Mouse (Mus musculus) neural tube, embryonic 11.5 days (tissue): ENCODE measurements around the gene Mfsd4b5. TPM values are rescaled to one million over a fixed set of nuclear protein-coding genes. Genes with fewer than 3 reads are reported as not detected.
A peak's percentile ranks its signal among the peaks of the same experiment; 100 is the strongest.
"Not testable (repeated sequence)": the region's sequence is repeated elsewhere in the genome, so short reads cannot be mapped to it uniquely, and the experiment has no call there.

ENCODE experiments used
- ATAC-seq: fragments of 200-750 bp; cut with Nextera tagmentation; 2 replicates; pipeline ENCODE4 v1.8.0; 2017; ENCODE audit warnings: moderate number of reproducible peaks, mild to moderate bottlenecking, moderate TSS enrichment, moderate library complexity; ENCODE audit not compliant: insufficient read depth, low FRiP score, low TSS enrichment
- DNase-seq: peaks from one replicate; pipeline ENCODE4 v3.0.0-alpha.2; 2015; ENCODE audit warnings: low spot score
- H3K27ac ChIP-seq: fragments of 300-500 bp; sonication (generic); 2 replicates; pipeline ENCODE4 v1.5.1; 2014; ENCODE audit warnings: low read depth, mild to moderate bottlenecking, low read length
- H3K27me3 ChIP-seq: fragments of 300-500 bp; sonication (generic); 2 replicates; pipeline ENCODE4 v1.6.1; 2014; ENCODE audit warnings: mild to moderate bottlenecking, low read length, mixed read lengths; ENCODE audit not compliant: control insufficient read depth, insufficient read depth
- H3K36me3 ChIP-seq: fragments of 300-500 bp; sonication (generic); 2 replicates; pipeline ENCODE4 v1.6.1; 2014; ENCODE audit warnings: mild to moderate bottlenecking, low read length, moderate library complexity, mixed read lengths; ENCODE audit not compliant: control insufficient read depth, insufficient read depth
- H3K4me1 ChIP-seq: fragments of 300-500 bp; sonication (generic); 2 replicates; pipeline ENCODE4 v1.6.1; 2014; ENCODE audit warnings: low read length, mixed read lengths; ENCODE audit not compliant: control insufficient read depth, insufficient read depth
- H3K4me2 ChIP-seq: fragments of 300-500 bp; sonication (generic); 2 replicates; pipeline ENCODE4 v1.6.1; 2014; ENCODE audit warnings: low read depth, mild to moderate bottlenecking, moderate library complexity
- H3K4me3 ChIP-seq: fragments of 300-500 bp; sonication (generic); 2 replicates; pipeline ENCODE4 v1.5.1; 2014; ENCODE audit warnings: low read depth, low read length
- H3K9ac ChIP-seq: fragments of 300-500 bp; sonication (generic); 2 replicates; pipeline ENCODE4 v1.6.1; 2014; ENCODE audit warnings: mild to moderate bottlenecking, low read length
- H3K9me3 ChIP-seq: fragments of 300-500 bp; sonication (generic); 2 replicates; pipeline ENCODE4 v1.6.1; 2016; ENCODE audit warnings: low read length; ENCODE audit not compliant: control insufficient read depth
- WGBS: fragments of 180-500 bp; shearing (Covaris S2); extraction: QIAGEN DNeasy Blood & Tissue Kit; methylation state at CpG from one replicate; pipeline ENCODE4 v1.1.7; 2014; 5-methylcytosine and 5-hydroxymethylcytosine counted together
- polyA plus RNA-seq: library from polyadenylated mRNA; unstranded; fragments of >200 nt; fragmentation: Nextera tagmentation; extraction: Ambion mirVana; gene quantifications from 2 replicates; pipeline ENCODE4 v1.2.1, GENCODE M21; 2014

The Mfsd4b5 gene
- polyA plus RNA-seq, 1 experiment from 2014 or later: 0.08 TPM

DNA sequence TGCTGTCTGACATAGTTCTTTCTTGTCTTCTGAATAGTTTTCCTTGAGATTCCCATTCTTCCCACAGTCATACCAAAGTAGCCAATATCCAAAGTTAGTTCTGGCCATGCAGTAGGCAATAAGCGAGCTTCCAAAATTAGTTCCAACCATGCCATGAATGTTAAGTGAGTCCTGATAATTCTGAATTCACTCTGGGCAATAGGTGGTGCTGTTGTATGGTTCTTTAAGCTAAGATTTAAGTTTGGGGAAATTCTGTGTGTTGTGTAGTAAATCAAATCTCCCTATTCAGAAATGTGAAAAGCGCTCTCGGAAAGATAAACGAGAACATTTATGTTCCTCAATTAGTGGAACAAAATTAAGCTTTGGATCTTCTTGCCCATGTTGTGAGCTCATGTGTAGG is 28.2 kb downstream of the Mfsd4b5 start:
- ATAC-seq: no peak
- DNase-seq: no peak
- Histone ChIP-seq H3K4me2 (no peak overlapping the region), H3K36me3 (no peaks in the 10 kb centered on the region), H3K4me3 (no peak overlapping the region), H3K9ac (no peak overlapping the region), H3K4me1 (no peaks in the 10 kb centered on the region), H3K27me3 (no peaks in the 10 kb centered on the region), H3K27ac (no peak overlapping the region), H3K9me3 (no peaks in the 10 kb centered on the region)
- WGBS: 79% methylated on average over 4 of the region's 4 CpGs

GRCm38 (mm10) chr10:39956340-39956878 is 30.0 kb downstream of the Mfsd4b5 start:
- Histone ChIP-seq H3K27ac (no peak overlapping the region), H3K4me1 (no peaks in the 10 kb centered on the region), H3K27me3 (no peaks in the 10 kb centered on the region), H3K9ac (no peak overlapping the region), H3K4me2 (no peak overlapping the region), H3K4me3 (no peak overlapping the region), H3K36me3 (no peaks in the 10 kb centered on the region), H3K9me3 (no peaks in the 10 kb centered on the region)
- DNase-seq (no peak), ATAC-seq (no peak)
- WGBS: 81% methylated on average over 2 of the region's 2 CpGs

GRCm38 (mm10) chr10:39955163-39955562 is 31.3 kb downstream of the Mfsd4b5 start:
- 92% methylated on average over 2 of the region's 2 CpGs for WGBS
- Histone ChIP-seq H3K4me1 (no peaks in the 10 kb centered on the region), H3K9me3 (no peaks in the 10 kb centered on the region), H3K9ac (no peak overlapping the region), H3K27ac (no peak overlapping the region), H3K4me2 (no peak overlapping the region), H3K36me3 (no peaks in the 10 kb centered on the region), H3K4me3 (no peak overlapping the region), H3K27me3 (no peaks in the 10 kb centered on the region)
- ATAC-seq (no peak), DNase-seq (no peak)

DNA sequence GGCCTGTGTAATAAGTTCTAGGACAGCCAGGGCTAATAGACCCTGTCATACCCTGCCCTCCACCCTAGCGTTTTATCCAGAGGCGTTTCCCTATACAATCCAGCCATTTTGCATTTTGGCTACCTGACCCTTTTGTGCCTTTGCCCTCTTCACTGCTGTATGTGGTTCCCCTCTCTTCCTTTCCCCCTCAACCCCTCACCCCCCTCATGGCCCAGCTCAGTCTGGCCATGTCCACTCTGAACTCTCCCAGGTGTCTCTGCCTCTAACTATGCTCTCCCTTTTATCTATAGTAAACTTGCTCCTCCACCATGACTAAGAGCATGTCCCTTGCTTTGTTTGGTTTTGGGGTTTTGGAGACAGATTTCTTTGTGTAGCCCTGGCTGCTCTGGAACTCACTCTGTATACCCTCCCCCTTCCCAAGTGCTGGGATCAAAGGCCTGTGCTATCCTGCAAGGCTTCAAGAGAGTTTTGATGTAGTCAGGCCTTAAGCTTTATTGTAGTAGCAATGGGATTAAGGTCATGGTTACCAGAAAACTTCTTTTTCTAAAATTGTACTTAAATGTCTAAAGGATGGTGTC is 37.0 kb downstream of the Mfsd4b5 start:
- Histone ChIP-seq H3K4me3 (no peak overlapping the region), H3K36me3 (no peaks in the 10 kb centered on the region), H3K27me3 (no peaks in the 10 kb centered on the region), H3K27ac (no peak overlapping the region), H3K4me2 (no peak overlapping the region), H3K9ac (no peak overlapping the region), H3K9me3 (no peaks in the 10 kb centered on the region), H3K4me1 (no peaks in the 10 kb centered on the region)
- no peak for ATAC-seq
- 89% methylated on average over 2 of the region's 2 CpGs for WGBS
- DNase-seq: no peak

DNA sequence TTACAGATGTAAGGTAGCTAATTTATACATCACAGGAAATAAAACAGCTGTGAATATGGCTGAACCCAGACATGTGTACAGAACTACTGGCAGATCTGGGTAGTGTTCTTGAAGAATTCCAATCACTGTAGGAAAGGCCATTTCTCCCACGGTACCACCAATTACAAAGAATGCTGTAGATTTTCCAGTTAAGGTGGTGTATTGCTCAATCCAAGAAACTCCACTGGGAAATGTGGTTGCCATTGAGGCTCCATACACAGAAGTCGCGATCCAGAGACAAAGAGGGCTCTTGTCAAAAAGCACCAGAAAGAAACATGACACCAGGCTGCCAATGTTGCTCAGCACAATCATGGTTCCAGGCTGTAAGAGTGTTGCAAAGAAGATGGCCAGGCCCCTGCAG is 39.3 kb downstream of the Mfsd4b5 start:
- not testable (repeated sequence) for H3K4me3 ChIP-seq, DNase-seq, H3K27me3 ChIP-seq, H3K9ac ChIP-seq, H3K4me2 ChIP-seq, H3K4me1 ChIP-seq, H3K9me3 ChIP-seq, ATAC-seq, H3K27ac ChIP-seq, H3K36me3 ChIP-seq
- 72% methylated on average over 3 of the region's 3 CpGs for WGBS

- no peak overlapping the region for H3K4me2 ChIP-seq
- WGBS: 82% methylated on average over 7 of the region's 7 CpGs
- DNase-seq: no peak
Measured at GRCm38 (mm10) chr10:39936553-39936952, 49.9 kb downstream of the Mfsd4b5 start.

GRCm38 (mm10) chr10:39926616-39927139 is 59.8 kb downstream of the Mfsd4b5 start, which contains the start of gene Mfsd4b2:
Gene Mfsd4b2, minus strand, starts transcription at chr10:39926923.
- DNase-seq (peak; percentile 65), ATAC-seq (peak; percentile 50; the same call in 1 of the 2 replicates)
- H3K9ac ChIP-seq: peak within 1 kb of the TSS; percentile 61
- H3K4me3 ChIP-seq: peak within 1 kb of the TSS; percentile 38
- no peak within 1 kb of the TSS for H3K27ac ChIP-seq
- peaks cover 10% of the 10 kb centered on the region for H3K27me3 ChIP-seq
- H3K4me2 ChIP-seq: peak within 1 kb of the TSS; percentile 73
- WGBS: under 1% methylated on average over 41 of the region's 41 CpGs
- no peaks in the 10 kb centered on the region for H3K36me3 ChIP-seq
- H3K4me1 ChIP-seq: no peaks in the 10 kb centered on the region
- H3K9me3 ChIP-seq: no peaks in the 10 kb centered on the region

More at GRCm38 (mm10) chr10:39936553-39936952, 49.9 kb downstream of the Mfsd4b5 start:
- Histone ChIP-seq H3K9me3 (no peaks in the 10 kb centered on the region), H3K4me3 (no peak overlapping the region), H3K27me3 (no peaks in the 10 kb centered on the region), H3K27ac (no peak overlapping the region), H3K4me1 (no peaks in the 10 kb centered on the region), H3K9ac (no peak overlapping the region), H3K36me3 (no peaks in the 10 kb centered on the region)
- no peak for ATAC-seq

DNA sequence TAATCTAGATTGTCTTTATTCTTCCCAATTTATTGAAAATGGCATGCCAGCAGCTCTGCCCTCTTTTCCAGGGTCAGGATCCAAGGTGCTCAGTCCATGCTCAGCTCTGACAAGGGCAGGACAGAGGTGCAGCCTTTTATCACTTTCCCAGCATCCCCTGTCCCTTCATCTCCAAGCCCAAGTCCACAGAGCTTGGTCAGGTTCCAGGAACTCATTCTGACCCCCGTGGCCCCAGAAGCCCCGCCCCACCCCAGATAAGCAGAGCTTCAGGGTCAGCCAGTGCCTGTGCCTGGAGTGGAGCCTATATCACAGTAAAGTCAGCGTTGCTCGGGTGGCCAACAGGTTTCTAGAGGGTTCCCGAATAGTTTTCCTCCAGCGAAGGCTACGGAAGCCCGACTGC is 61.9 kb downstream of the Mfsd4b5 start:
- H3K9me3 ChIP-seq, H3K9ac ChIP-seq, H3K4me3 ChIP-seq, H3K36me3 ChIP-seq, ATAC-seq, H3K27ac ChIP-seq, DNase-seq, H3K4me1 ChIP-seq, H3K4me2 ChIP-seq: not testable (repeated sequence)
- 77% methylated on average over 8 of the region's 8 CpGs for WGBS
- peaks cover 10% of the 10 kb centered on the region for H3K27me3 ChIP-seq

- no peak for DNase-seq
Measured at GRCm38 (mm10) chr10:39912616-39913015, 73.8 kb downstream of the Mfsd4b5 start.

More at GRCm38 (mm10) chr10:39912616-39913015, 73.8 kb downstream of the Mfsd4b5 start:
- ATAC-seq: no peak
- H3K4me3 ChIP-seq: no peak overlapping the region
- no peaks in the 10 kb centered on the region for H3K27me3 ChIP-seq
- no peaks in the 10 kb centered on the region for H3K4me1 ChIP-seq
- no peak overlapping the region for H3K4me2 ChIP-seq
- no peak overlapping the region for H3K27ac ChIP-seq
- no peaks in the 10 kb centered on the region for H3K9me3 ChIP-seq
- H3K9ac ChIP-seq: no peak overlapping the region
- no peaks in the 10 kb centered on the region for H3K36me3 ChIP-seq
